Mouse (Mus musculus) layer of hippocampus, adult 2 months (tissue): ENCODE measurements around the gene Klc1. TPM values are rescaled to one million over a fixed set of nuclear protein-coding genes. Genes with fewer than 3 reads are reported as not detected.

ENCODE experiments used
- DNase-seq, 2 experiments: peaks; one replicate each; pipeline ENCODE4 v3.0.0; 2022; ENCODE audit warnings: low spot score in 2 of 2
- H3K27ac ChIP-seq: fragments of 200-600 bp; 2 replicates; pipeline ENCODE4 v1.8.1; 2022
- H3K4me3 ChIP-seq: fragments of 200-600 bp; 2 replicates; pipeline ENCODE4 v1.8.1; 2022; ENCODE audit warnings: mild to moderate bottlenecking
- CTCF ChIP-seq: fragments of 200-600 bp; conservative IDR thresholded peaks from 2 replicates; pipeline ENCODE4 v1.8.1; 2022; ENCODE audit warnings: antibody characterized with exemption, mild to moderate bottlenecking, moderate library complexity
- total RNA-seq, 2 experiments: library from RNA; stranded (reverse); gene quantifications; 2 replicates each; pipeline ENCODE4 v1.2.3; 2021

The Klc1 gene
- total RNA-seq, 2 experiments from 2014 or later = 654 to 684 TPM

DNA sequence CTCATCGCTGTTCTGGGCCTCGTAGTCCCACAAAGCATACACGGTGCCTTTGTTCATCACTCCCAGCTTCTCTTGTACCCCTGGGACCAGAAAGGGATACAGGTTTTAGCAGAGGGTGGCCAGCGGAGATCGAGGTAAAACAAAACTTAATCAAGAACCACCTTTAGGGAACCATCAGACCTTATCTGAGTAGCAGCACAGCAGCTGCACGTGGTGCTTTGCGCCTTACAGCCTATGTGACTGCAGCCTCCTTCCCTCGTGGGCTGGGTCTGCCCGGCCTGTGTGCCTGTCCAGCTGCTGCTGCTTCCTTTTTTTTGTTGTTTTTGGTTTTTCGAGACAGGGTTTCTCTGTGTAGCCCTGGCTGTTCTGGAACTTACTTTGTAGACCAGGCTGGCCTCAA, 71.7 kb downstream of the Klc1 start:
- TF ChIP-seq CTCF = no peak
- DNase-seq = no peak
- Histone ChIP-seq H3K27ac (peak overlapping the region; percentile 60), H3K4me3 (no peak overlapping the region)

DNA sequence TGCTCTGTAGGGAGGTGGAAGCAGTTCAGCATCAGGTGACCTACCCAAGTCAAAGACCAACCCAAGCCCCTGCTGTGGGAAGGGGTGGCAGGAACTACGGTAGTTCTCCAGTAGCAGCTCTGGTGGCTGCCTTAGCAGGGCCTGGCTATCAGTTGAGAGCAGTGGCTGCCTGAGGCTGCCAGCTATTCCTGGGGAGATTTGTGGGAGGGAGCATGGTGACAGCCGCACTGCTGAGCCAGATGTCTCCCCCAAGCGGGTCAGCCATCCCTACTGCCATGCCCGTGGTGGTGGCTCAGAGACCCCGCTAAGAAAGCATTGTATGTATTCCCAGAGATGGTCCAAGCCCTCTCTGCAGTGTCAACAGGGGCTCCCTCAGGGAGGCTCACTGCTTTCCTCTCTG, 74.0 kb downstream of the Klc1 start:
- TF ChIP-seq CTCF = no peak
- Histone ChIP-seq H3K27ac (peak overlapping the region; percentile 46; the same call in 1 of the 2 replicates), H3K4me3 (no peak overlapping the region)
- no peak for DNase-seq

DNA sequence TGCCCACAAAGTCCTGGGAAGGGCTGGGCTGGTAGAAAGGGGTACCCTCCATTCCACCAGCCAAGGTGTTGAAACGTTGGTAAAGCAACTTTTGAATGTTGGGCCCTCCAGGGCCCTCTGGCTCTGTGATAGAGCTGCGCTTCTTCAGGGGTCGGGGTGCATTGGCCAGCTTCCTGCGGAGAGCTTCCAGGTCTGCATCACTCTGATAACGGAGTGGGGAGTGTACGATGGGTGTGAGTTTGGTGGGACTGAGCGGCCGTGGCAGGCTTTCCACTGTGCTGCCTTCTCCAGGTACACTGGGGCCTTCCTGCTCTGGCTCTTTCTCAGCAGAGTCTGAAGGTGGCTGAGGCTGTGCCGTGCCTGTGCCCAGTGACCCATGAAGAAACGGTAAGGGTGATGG, 74.8 kb downstream of the Klc1 start:
- no peak for TF ChIP-seq CTCF
- no peak overlapping the region for H3K27ac ChIP-seq
- no peak for DNase-seq
- H3K4me3 ChIP-seq = no peak overlapping the region

DNA sequence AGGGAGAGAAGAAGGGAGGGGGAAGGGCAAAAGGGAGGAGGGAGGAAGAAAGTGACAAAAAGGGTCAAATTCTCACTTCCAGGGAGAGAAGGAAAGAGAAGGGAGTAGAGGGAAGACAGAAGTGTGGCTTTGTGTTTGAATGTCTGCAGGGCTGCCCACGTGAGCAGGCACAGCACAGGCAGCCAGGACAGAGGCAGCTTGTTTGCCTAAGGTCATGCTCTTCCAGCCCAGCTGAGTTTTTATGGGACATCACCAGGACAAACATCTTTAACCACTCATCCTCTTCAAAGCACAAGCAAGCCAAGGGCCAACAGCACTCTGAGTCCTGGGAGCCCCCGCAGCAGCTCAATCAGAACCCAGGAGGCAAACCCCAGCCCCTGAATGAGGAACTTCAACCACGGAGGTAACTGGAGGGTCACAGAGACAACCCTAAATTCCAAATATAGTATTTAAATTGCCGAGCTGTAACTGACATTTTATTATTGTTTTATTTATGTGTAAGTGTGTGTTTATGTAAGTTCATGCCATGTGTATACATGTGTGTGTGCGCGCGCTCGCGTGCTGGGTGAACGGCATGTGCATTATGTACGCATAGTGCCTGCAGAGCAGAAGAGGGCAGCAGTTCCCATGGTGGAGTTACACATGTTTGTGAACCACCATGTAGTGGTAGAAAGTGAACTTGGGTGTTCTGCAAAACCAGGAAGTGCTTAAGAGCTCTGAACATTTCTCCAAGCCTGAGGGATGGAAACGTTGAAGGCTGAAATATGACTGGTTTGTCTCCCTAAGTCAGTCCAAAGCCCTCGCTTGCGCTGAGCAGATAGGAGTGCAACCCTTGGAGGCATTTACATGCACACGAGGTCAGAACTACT, 84.2 kb downstream of the Klc1 start:
- H3K4me3 ChIP-seq = no peak overlapping the region
- peak overlapping the region; percentile 32; the same call in 1 of the 2 replicates for H3K27ac ChIP-seq
- no peak for TF ChIP-seq CTCF
- DNase-seq = no peak

DNA sequence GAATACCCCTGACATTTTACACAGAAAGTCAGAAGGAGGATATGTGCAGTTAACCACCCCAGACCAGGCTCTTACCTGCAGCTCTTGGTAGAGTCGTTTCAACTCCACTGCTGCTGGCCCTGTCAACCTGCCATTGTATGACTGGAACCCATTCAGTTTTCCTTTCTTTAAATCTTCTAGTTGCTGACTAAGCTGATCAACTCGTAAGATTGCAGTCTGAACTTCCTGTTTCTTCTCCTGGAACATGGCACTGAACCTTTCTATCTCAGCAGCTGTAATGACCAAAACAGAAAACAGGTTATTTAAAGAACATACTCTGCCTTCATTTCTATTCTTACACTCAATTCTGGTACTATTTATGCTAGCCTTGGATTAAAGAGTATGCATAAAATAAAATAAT, 84.8 kb downstream of the Klc1 start:
- H3K4me3 ChIP-seq = no peak overlapping the region
- DNase-seq = no peak
- H3K27ac ChIP-seq = peak overlapping the region; percentile 32; the same call in 1 of the 2 replicates
- no peak for TF ChIP-seq CTCF

DNA sequence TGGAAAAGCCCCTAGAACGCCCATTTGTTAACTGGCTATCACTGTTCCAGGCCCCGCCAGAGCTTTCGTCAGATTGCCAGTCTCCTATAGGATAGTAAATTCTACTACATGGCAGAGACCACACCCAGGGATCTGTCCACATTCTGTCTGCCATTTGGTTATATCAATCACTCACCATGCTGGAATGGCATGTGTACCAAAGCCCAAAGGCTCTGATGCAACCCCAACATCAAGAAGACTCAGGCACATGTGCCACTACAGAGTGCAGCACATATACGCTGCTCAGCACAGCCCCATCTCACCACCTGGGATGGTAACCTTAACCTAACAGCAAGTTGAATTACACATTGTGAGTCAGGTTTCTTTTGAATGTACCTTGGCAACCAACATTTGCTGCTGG, 87.3 kb downstream of the Klc1 start:
- H3K27ac ChIP-seq = no peak overlapping the region
- no peak for DNase-seq
- no peak for TF ChIP-seq CTCF
- H3K4me3 ChIP-seq = no peak overlapping the region

DNA sequence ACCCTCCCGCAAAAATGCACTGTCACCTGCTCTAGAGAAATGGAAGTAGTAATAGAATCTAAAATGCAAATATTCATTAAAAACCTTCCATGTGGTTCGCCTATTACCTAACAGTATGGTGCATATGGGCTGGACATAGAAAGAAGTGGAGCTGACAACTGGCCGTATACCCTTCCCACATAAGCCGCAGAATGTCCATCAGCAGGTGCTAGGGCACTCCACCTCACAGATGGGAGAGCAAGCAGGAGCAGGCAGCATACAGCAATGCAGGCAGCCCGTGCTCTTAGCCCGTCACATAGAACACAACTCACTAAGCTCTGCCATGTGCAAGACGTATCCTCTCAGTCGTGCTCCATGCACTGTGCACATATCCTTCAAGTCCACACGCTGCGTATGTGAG, 88.2 kb downstream of the Klc1 start:
- H3K4me3 ChIP-seq = no peak overlapping the region
- DNase-seq = no peak
- no peak for TF ChIP-seq CTCF
- 0 out of 2 replicates have a peak overlapping the region, but pooled peaks have one; percentile 23 for H3K27ac ChIP-seq

DNA sequence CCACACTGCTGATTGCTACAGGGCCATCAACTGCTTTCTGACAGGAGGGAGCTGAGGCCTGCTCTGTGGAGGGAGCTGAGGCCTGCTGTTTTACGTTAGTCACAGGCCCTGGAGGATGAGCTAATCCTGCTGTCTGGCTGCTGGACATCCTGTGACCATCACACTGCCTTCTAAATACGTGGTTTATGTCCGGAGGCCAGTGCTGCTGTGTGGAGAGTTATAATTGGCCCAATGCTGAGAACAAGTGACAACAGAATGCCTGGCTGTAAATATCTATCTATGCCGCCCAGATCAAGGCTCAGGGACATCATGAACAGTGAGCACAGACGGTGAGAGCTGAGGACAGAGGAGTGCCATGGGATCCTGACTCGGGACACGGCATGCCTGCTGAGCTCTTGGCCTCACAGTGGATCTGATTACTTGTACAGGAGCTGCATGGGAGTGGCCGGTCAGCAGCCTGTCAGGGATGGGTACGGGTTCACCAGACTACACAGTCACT, 89.7 kb downstream of the Klc1 start:
- H3K27ac ChIP-seq = peak overlapping the region; percentile 68; the same call in 1 of the 2 replicates
- H3K4me3 ChIP-seq = no peak overlapping the region
- TF ChIP-seq CTCF = no peak
- DNase-seq = no peak

DNA sequence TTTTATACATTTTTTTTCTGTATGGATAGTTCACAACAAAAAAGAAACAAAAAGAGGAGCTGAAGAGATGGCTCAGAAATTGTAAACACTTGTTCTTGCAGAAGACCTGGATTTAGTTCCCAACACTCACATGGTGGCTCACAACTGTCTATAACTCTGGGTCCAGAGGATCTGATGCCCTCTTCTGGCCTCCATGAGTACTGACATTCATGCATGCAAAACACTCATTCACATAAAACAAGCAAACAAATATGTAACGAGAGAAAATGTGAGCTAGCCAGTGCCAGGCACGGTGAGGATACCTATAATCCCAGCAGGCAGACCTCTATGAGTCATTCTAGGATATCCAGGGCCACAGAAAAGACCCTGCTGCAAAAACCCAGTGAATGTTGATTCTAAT, 92.6 kb downstream of the Klc1 start:
- Histone ChIP-seq H3K27ac (peak overlapping the region; percentile 77), H3K4me3 (no peak overlapping the region)
- no peak for DNase-seq
- TF ChIP-seq CTCF = peak; percentile 70

DNA sequence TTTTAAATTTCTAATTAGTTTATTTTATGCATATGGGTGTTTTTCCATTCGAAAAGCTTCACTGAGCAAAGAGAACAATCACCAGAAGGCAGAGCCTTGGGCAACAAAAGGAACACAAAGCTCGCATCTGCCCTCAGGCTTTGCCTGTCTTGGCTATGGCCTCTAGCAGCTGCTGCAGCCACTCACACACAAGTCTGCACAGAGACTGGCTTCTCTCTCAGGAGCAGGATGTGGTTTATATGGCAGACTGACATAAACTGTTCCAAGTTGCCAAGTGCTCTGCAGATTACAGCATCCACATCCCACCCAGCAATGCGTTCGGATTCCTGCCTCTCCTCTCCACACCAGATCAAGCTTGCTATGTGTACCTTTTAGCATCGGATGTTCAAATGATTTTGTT, 93.1 kb downstream of the Klc1 start:
- H3K27ac ChIP-seq = peak overlapping the region; percentile 77
- no peak for TF ChIP-seq CTCF
- peak in 1 of 2 experiments; percentile 47 for DNase-seq
- H3K4me3 ChIP-seq = no peak overlapping the region

DNA sequence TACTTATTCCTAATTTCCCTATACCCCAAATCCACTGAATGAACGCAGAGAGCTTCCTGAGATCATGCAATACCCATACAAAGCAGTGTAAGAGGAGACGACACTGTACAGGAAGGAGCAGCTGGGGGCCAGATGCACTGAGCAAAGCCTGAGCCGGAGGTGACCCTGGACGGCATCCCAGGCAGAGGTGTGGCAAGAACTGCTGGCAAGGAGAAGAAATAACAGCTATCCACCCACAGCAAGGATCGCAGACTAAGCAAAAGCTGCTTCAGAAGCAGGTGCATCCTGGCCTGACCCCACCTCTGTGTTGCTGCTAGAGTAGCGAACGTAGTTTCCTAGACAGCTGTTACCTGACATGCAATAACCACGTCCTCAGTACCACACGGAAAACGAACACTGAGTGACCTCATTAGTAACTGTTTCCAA, 94.4 kb downstream of the Klc1 start:
- peak overlapping the region; percentile 47; the same call in 1 of the 2 replicates for H3K27ac ChIP-seq
- no peak for DNase-seq
- no peak overlapping the region for H3K4me3 ChIP-seq
- TF ChIP-seq CTCF = no peak

DNA sequence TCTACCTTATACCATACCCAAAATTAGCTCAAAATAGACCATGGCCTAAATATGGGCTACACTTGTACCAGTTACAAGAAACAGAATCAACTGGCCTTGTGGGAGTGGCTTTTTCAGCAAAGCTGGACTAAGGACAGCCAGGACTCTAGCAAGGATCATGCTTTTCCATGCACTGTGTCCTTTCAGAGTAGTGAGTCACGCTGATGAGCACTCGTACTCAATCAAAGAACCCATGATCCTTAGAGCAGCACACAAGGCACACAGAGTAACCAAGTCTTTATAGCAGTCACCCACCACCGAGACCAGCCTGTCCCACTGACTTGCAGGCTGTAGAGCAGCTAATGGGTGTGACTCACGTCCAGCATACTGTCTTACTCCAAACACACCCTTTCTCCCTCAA, 94.9 kb downstream of the Klc1 start:
- TF ChIP-seq CTCF = no peak
- no peak for DNase-seq
- peak overlapping the region; percentile 47; the same call in 1 of the 2 replicates for H3K27ac ChIP-seq
- H3K4me3 ChIP-seq = no peak overlapping the region

DNA sequence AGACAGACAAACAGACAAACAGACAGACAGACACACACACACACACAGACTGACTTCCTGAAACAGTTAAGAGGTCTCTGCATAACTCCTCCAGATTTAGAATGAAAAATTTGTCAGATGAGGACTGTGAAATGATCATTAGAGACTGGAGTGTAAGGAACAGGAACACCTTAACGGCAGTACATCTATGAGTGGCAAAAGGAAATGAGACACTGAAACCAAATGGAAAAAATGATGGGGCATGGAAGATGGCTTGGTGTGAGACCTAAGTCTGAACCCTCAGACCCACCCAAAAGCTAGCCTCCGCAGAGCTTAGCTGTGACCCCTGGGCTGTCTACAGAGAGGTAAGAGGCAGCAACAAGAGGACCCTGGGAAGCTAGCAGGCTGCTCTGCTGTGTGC, 96.8 kb downstream of the Klc1 start:
- DNase-seq = no peak
- no peak overlapping the region for H3K4me3 ChIP-seq
- no peak overlapping the region for H3K27ac ChIP-seq
- TF ChIP-seq CTCF = no peak

Other genes with a start within 250 kb of the Klc1 start
- gene Eif5, start 220.8 kb upstream of the Klc1 start, total RNA-seq = 100 to 1,000 TPM; 253 to 260 TPM
- gene Mark3, start 184.3 kb upstream of the Klc1 start, total RNA-seq = 100 to 1,000 TPM; 108 to 110 TPM
- 1,000 to 10,000 TPM; 1,228 to 1,237 TPM for gene Ckb, start 86.5 kb upstream of the Klc1 start, total RNA-seq
- gene Trmt61a, start 80.7 kb upstream of the Klc1 start, total RNA-seq = 10 to 100 TPM; 16.7 to 18.0 TPM
- 10 to 100 TPM; 50.6 to 50.9 TPM for gene Bag5, start 45.6 kb upstream of the Klc1 start, total RNA-seq
- gene Apopt1, start 45.6 kb upstream of the Klc1 start, total RNA-seq = 10 to 100 TPM; 35.7 to 36.8 TPM
- gene Xrcc3, start 55.0 kb downstream of the Klc1 start, total RNA-seq = 1 to 10 TPM; 3.2 to 4.2 TPM
- 10 to 100 TPM; 20.0 to 20.6 TPM for gene Zfyve21, start 55.3 kb downstream of the Klc1 start, total RNA-seq
- gene Ppp1r13b, start 149.3 kb downstream of the Klc1 start, total RNA-seq = 100 to 1,000 TPM; 101 to 106 TPM
- 100 to 1,000 TPM; 331 to 353 TPM for gene Atp5mpl, start 208.1 kb downstream of the Klc1 start, total RNA-seq
- under 1 TPM in 1 of 2 experiments, not detected in 1; 0.44 TPM for gene Tdrd9, start 212.7 kb downstream of the Klc1 start, total RNA-seq
- not detected for gene Rd3l, start 222.5 kb downstream of the Klc1 start, total RNA-seq